Mouse (Mus musculus) A20 (cell line): Measurements from ENCODE around the gene Frrs1l.
A peak's percentile ranks its signal among the peaks of the same experiment; 100 is the strongest.

Source experiments
- DNase-seq: peaks from one replicate; pipeline ENCODE4 v3.0.0-alpha.2; 2011; ENCODE audit warnings: low read depth, low spot score

Frrs1l gene

GRCm38 (mm10) chr4:56914338-56914737 is 75.9 kb downstream of the Frrs1l start:
- DNase-seq, result no peak

GRCm38 (mm10) chr4:56912382-56913001 is 77.7 kb downstream of the Frrs1l start:
- DNase-seq, result peak; percentile 26

- no peak for DNase-seq
Observed at GRCm38 (mm10) chr4:56909568-56909967, 80.6 kb downstream of the Frrs1l start.

GRCm38 (mm10) chr4:56907671-56908070 is 82.5 kb downstream of the Frrs1l start:
- DNase-seq, result no peak
